Mouse (Mus musculus) embryonic facial prominence, embryonic 12.5 days (tissue): ENCODE data around the gene Sec14l5. TPM values are rescaled to one million over a fixed set of nuclear protein-coding genes. Genes with fewer than 3 reads are reported as not detected.

Source experiments
- ATAC-seq: fragments of 200-750 bp; cut with Nextera tagmentation; 2 replicates; pipeline ENCODE4 v1.8.0; 2017; ENCODE audit not compliant: insufficient number of reproducible peaks, insufficient read depth, low FRiP score, low TSS enrichment
- H3K27ac ChIP-seq: fragments of 300-500 bp; sonication (generic); 2 replicates; pipeline ENCODE4 v1.5.1; 2016; ENCODE audit warnings: mild to moderate bottlenecking
- H3K27me3 ChIP-seq: fragments of 300-500 bp; sonication (generic); 2 replicates; pipeline ENCODE4 v1.6.1; 2016; ENCODE audit warnings: mild to moderate bottlenecking, moderate library complexity
- H3K36me3 ChIP-seq: fragments of 300-500 bp; sonication (generic); 2 replicates; pipeline ENCODE4 v1.6.1; 2016; ENCODE audit warnings: mild to moderate bottlenecking
- H3K4me1 ChIP-seq: fragments of 300-500 bp; sonication (generic); 2 replicates; pipeline ENCODE4 v1.6.1; 2016
- H3K4me2 ChIP-seq: fragments of 300-500 bp; sonication (generic); replicated peaks from 2 replicates; pipeline ENCODE4 v1.6.1; 2016; ENCODE audit warnings: mild to moderate bottlenecking, moderate library complexity
- H3K4me3 ChIP-seq: fragments of 300-500 bp; sonication (generic); 2 replicates; pipeline ENCODE4 v1.5.1; 2016; ENCODE audit warnings: mild to moderate bottlenecking
- H3K9ac ChIP-seq: fragments of 300-500 bp; sonication (generic); 2 replicates; pipeline ENCODE4 v1.6.1; 2016; ENCODE audit warnings: mild to moderate bottlenecking, moderate library complexity
- H3K9me3 ChIP-seq: fragments of 300-500 bp; sonication (generic); 2 replicates; pipeline ENCODE4 v1.6.1; 2016; ENCODE audit warnings: mild to moderate bottlenecking, moderate library complexity
- WGBS: fragments of 180-500 bp; shearing (Covaris S2); methylation state at CpG from one replicate; pipeline ENCODE4 v1.1.7; 2016; 5-methylcytosine and 5-hydroxymethylcytosine counted together
- polyA plus RNA-seq: library from polyadenylated mRNA; unstranded; fragments of >200 nt; fragmentation: Nextera tagmentation; extraction: Ambion mirVana; gene quantifications from 2 replicates; pipeline ENCODE4 v1.2.1, GENCODE M21; 2016

The Sec14l5 gene
- polyA plus RNA-seq, 1 experiment from 2014 or later, result 0.13 TPM

DNA sequence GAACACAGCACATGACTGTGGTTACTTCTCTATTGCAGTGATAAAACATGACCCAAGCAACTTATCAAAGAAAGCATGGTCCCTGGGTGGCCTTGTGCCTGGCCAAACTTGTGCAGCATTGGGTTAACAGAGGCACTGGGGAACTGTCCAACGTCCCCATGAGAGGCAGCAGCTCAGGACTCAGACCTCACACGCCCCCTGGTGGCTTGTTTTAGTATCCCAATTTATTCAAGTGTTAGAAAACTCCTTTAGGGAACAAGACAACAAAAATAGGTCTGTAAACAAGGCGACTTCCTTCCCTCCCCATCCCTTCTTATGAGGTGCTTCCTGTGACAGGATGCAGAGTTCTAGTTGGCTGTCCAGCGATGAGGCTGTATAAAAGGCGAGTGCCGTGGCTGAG lies 48.2 kb downstream of the Sec14l5 start:
- Histone ChIP-seq H3K9me3 (no peaks in the 10 kb centered on the region), H3K4me2 (no peak overlapping the region), H3K4me3 (no peak overlapping the region), H3K4me1 (no peaks in the 10 kb centered on the region), H3K9ac (no peak overlapping the region), H3K27ac (no peak overlapping the region), H3K27me3 (no peaks in the 10 kb centered on the region), H3K36me3 (0 out of 2 replicates have a peak, but pooled peaks cover 9% of the 10 kb centered on the region)
- ATAC-seq, result no peak
- WGBS, result 33% methylated on average over 6 of the region's 6 CpGs

- Histone ChIP-seq H3K27ac (no peak overlapping the region), H3K9ac (no peak overlapping the region), H3K36me3 (0 out of 2 replicates have a peak, but pooled peaks cover 7% of the 10 kb centered on the region), H3K4me1 (peaks cover 7% of the 10 kb centered on the region), H3K4me3 (peak overlapping the region; percentile 86), H3K27me3 (no peaks in the 10 kb centered on the region), H3K4me2 (peak overlapping the region; percentile 98), H3K9me3 (no peaks in the 10 kb centered on the region)
- no peak for ATAC-seq
- 16% methylated on average over 4 of the region's 4 CpGs for WGBS
Measured at GRCm38 (mm10) chr16:5202681-5203080, 55.8 kb downstream of the Sec14l5 start.

- peak overlapping the region; percentile 86 for H3K4me3 ChIP-seq
- ATAC-seq, result peak; percentile 30; the same call in 1 of the 2 replicates
- H3K36me3 ChIP-seq, result 0 out of 2 replicates have a peak, but pooled peaks cover 6% of the 10 kb centered on the region
- no peak overlapping the region for H3K27ac ChIP-seq
- H3K4me2 ChIP-seq, result peak overlapping the region; percentile 98
- peaks cover 7% of the 10 kb centered on the region for H3K4me1 ChIP-seq
- peak overlapping the region; percentile 66 for H3K9ac ChIP-seq
- WGBS, result 1% methylated on average over 36 of the region's 36 CpGs
- H3K27me3 ChIP-seq, result no peaks in the 10 kb centered on the region
- H3K9me3 ChIP-seq, result no peaks in the 10 kb centered on the region
Measured at GRCm38 (mm10) chr16:5203200-5203599, 56.3 kb downstream of the Sec14l5 start.

- Histone ChIP-seq H3K36me3 (no peaks in the 10 kb centered on the region), H3K27ac (no peak within 1 kb of the TSS), H3K27me3 (no peaks in the 10 kb centered on the region), H3K4me3 (peak within 1 kb of the TSS; percentile 86), H3K9me3 (no peaks in the 10 kb centered on the region), H3K4me1 (peaks cover 7% of the 10 kb centered on the region), H3K4me2 (peak within 1 kb of the TSS; percentile 98), H3K9ac (peak within 1 kb of the TSS; percentile 66)
- 4% methylated on average over 40 of the region's 40 CpGs for WGBS
- ATAC-seq, result peak; percentile 80
Measured at GRCm38 (mm10) chr16:5203668-5204433, 56.9 kb downstream of the Sec14l5 start, which contains the start of gene Nagpa. Gene Nagpa (minus strand): TSS chr16:5204012.

DNA sequence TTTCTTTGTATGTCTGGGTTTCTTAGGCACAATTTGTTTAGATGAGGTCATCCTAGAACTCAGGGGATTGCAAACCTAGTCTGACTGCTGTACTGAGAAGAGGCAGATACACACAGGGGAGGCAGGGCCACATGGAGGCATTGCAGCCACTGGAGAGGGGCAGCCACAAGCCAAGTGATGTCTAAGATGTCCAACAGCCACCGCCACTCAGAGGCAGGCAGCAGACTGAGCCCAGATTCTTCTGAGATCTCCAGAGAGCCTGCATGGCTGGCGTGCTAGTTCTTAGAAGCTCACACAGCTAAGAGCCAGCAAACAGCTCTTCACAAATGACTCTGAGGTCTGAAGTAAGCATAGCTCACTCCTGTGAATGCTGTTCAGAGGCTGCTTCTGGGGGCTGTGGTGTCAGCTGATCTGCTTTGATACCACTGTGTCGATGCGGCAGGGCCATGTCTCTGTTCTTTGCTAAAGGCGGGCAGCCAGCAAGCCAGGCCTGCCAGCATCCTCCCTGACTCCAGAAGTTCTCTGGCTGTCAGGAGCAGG lies 58.6 kb downstream of the Sec14l5 start:
- H3K36me3 ChIP-seq, result no peaks in the 10 kb centered on the region
- 86% methylated on average over 5 of the region's 5 CpGs for WGBS

DNA sequence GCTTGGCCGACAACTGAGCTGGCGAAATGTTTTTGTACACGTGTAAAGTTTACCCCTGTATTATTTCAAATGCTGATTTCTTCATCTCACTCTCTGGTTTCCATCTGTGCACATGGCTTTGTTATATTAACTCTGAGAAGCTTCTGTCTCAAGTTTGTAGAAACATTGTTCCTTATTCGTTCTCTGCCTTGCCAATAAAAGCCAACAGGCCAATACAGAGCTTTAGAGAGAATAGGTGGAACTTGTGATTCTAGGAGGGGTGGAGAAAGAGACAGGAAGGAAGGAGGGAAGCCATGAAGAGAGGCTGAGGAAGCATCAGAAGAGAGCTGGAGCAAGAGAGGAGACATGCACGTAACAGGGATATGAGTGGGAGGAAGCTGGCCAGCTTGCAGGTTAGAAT lies 59.1 kb downstream of the Sec14l5 start:
- no peaks in the 10 kb centered on the region for H3K27me3 ChIP-seq
- 72% methylated on average over 5 of the region's 5 CpGs for WGBS
- no peak overlapping the region for H3K27ac ChIP-seq
- H3K4me3 ChIP-seq, result no peak overlapping the region
- ATAC-seq, result no peak
- H3K9ac ChIP-seq, result no peak overlapping the region
- peaks cover 7% of the 10 kb centered on the region for H3K4me1 ChIP-seq
- no peaks in the 10 kb centered on the region for H3K36me3 ChIP-seq
- H3K9me3 ChIP-seq, result no peaks in the 10 kb centered on the region
- no peak overlapping the region for H3K4me2 ChIP-seq

More for the DNA sequence above, 58.6 kb downstream of the Sec14l5 start:
- no peak overlapping the region for H3K9ac ChIP-seq
- H3K4me3 ChIP-seq, result no peak overlapping the region
- no peak overlapping the region for H3K4me2 ChIP-seq
- peaks cover 7% of the 10 kb centered on the region for H3K4me1 ChIP-seq
- H3K27ac ChIP-seq, result no peak overlapping the region
- no peak for ATAC-seq
- H3K9me3 ChIP-seq, result no peaks in the 10 kb centered on the region
- H3K27me3 ChIP-seq, result no peaks in the 10 kb centered on the region

- Histone ChIP-seq H3K4me3 (no peak overlapping the region), H3K36me3 (no peaks in the 10 kb centered on the region), H3K9me3 (no peaks in the 10 kb centered on the region), H3K27me3 (no peaks in the 10 kb centered on the region), H3K9ac (no peak overlapping the region), H3K27ac (no peak overlapping the region), H3K4me2 (no peak overlapping the region), H3K4me1 (no peaks in the 10 kb centered on the region)
- ATAC-seq, result no peak
- 77% methylated on average over 2 of the region's 2 CpGs for WGBS
Measured at GRCm38 (mm10) chr16:5210365-5210764, 63.5 kb downstream of the Sec14l5 start.

- ATAC-seq, result no peak
- 79% methylated on average over 3 of the region's 3 CpGs for WGBS
- H3K27ac ChIP-seq, result no peak overlapping the region
- H3K9me3 ChIP-seq, result no peaks in the 10 kb centered on the region
- H3K4me3 ChIP-seq, result no peak overlapping the region
- H3K9ac ChIP-seq, result no peak overlapping the region
- no peaks in the 10 kb centered on the region for H3K4me1 ChIP-seq
- no peaks in the 10 kb centered on the region for H3K36me3 ChIP-seq
- H3K27me3 ChIP-seq, result no peaks in the 10 kb centered on the region
- H3K4me2 ChIP-seq, result no peak overlapping the region
Measured at GRCm38 (mm10) chr16:5212150-5212549, 65.2 kb downstream of the Sec14l5 start.

GRCm38 (mm10) chr16:5214126-5214525 lies 67.2 kb downstream of the Sec14l5 start:
- Histone ChIP-seq H3K27me3 (no peaks in the 10 kb centered on the region), H3K4me3 (no peak overlapping the region), H3K9ac (no peak overlapping the region), H3K4me1 (no peaks in the 10 kb centered on the region), H3K9me3 (no peaks in the 10 kb centered on the region), H3K4me2 (no peak overlapping the region), H3K36me3 (no peaks in the 10 kb centered on the region), H3K27ac (no peak overlapping the region)
- WGBS, result 89% methylated on average over 2 of the region's 2 CpGs
- ATAC-seq, result no peak

GRCm38 (mm10) chr16:5216686-5217085 lies 69.8 kb downstream of the Sec14l5 start:
- Histone ChIP-seq H3K4me3 (no peak overlapping the region), H3K27ac (no peak overlapping the region), H3K27me3 (no peaks in the 10 kb centered on the region), H3K4me2 (no peak overlapping the region), H3K9me3 (no peaks in the 10 kb centered on the region), H3K36me3 (no peaks in the 10 kb centered on the region), H3K9ac (no peak overlapping the region), H3K4me1 (no peaks in the 10 kb centered on the region)
- no peak for ATAC-seq
- WGBS, result 66% methylated on average over 6 of the region's 6 CpGs

- 67% methylated on average over 5 of the region's 5 CpGs for WGBS
- Histone ChIP-seq H3K4me1 (no peaks in the 10 kb centered on the region), H3K27ac (no peak overlapping the region)
Measured at GRCm38 (mm10) chr16:5217341-5218133, 70.6 kb downstream of the Sec14l5 start.

More at GRCm38 (mm10) chr16:5217341-5218133, 70.6 kb downstream of the Sec14l5 start:
- no peaks in the 10 kb centered on the region for H3K36me3 ChIP-seq
- H3K4me2 ChIP-seq, result no peak overlapping the region
- no peaks in the 10 kb centered on the region for H3K9me3 ChIP-seq
- no peaks in the 10 kb centered on the region for H3K27me3 ChIP-seq
- no peak overlapping the region for H3K4me3 ChIP-seq
- ATAC-seq, result no peak
- no peak overlapping the region for H3K9ac ChIP-seq
